Mouse (Mus musculus) yolk sac, embryonic 10.5 days (tissue): ENCODE measurements around the gene Figla.
A peak's percentile ranks its signal among the peaks of the same experiment; 100 is the strongest.
"Not testable (repeated sequence)": the region's sequence is repeated elsewhere in the genome, so short reads cannot be mapped to it uniquely, and the experiment has no call there.

Experiments
- DNase-seq: peaks from one replicate; pipeline ENCODE4 v3.0.0-alpha.2; 2017; ENCODE audit warnings: low spot score

Gene Figla

DNA sequence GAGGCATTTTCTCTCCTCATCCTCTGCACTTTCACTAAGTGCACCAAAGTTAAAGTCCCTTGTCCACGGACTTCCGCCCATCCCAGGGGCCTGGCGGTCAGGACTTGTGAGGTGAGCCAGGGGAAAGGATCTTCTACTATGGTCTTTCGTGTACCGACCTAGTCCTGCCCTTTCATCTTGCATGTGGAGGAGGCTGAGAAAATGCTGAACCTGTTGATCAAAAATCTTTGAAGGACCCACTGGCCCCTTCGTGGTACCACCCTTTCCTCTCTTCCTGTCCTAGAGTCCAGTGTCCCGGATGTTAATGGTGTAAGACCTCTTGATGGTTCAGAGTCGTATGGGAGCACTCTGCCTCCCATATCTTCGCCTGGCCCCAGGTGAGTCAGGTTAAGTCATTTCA, at the start of gene Figla:
Gene Figla, plus strand, starts transcription at position 301 of the 400 bp plus-strand sequence.
- DNase-seq: no peak

DNA sequence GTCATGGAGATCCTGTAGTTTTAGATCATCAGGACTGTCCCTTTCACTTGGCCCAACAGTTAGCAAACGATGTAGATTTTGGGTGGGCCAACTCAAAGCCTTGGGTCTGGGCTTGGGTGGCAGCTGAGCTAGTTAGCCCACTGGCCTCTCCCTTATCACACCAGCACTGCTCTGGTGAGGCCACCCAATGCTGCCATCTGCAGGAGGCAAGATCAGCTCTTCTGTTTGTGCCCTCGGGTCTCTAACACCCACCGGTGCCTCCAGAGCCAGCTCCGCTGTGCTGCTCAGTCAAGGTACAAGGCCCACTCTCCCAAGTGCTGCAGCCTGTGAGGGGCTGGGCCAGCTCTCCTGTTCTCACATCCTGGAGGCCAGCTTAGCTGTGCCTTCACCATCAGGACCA, 49.3 kb upstream of the Figla start:
- DNase-seq: no peak

DNA sequence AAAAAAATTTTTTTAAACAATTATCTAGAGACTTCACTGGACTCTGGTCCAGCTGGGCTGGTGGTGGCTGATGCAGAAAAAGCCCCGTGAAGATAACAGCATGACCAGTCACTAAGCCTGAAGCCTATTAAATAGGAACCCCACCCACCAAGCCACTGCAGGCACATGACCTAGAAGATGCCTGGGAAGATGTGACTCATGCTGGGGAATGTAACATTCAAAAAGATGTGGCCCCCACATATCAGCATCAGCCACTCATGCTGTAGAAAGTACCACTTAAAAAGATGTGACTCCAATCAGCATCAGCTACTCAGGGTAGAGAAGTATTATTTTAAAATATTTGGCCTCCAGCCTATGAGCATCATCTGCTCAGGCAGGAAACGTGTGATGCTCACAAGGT, 46.1 kb upstream of the Figla start:
- DNase-seq: no peak

GRCm38 (mm10) chr6:85972699-85973098, 43.3 kb upstream of the Figla start:
- no peak for DNase-seq

GRCm38 (mm10) chr6:85973336-85973735, 42.6 kb upstream of the Figla start:
- no peak for DNase-seq

DNA sequence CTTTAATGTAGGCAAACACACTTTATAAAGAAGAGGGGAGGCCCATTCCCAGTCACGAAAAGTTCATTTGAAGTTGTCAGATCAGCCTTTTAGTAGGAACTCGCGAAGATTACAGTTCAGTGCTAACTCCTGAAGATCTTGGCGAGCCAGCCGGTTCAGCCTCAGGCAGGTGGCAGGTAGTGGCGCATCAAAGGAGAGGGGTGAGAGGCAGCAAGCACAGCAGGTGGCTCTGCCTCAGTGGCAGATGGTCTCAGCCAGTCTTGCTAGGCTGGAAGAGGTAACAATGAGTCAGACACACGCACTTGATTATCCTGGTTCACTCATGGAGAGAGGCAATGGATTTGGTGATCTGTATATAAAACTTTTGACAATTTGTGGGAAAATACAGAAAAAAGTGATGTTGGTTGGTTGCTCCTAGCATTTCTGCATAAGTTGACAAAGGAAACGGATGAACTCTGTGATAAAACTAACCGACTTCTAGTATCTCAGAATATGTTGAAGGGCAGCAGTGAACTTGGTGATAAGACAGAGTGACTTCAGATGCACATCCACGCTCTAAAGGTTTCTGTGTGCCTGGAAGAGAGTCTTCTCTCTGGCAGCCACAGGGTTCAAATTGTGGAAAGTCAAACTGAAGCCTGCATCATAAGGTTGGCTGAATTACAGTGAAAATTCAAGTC, 40.9 kb upstream of the Figla start:
- no peak for DNase-seq

GRCm38 (mm10) chr6:85975761-85976160, 40.2 kb upstream of the Figla start:
- DNase-seq: no peak

DNA sequence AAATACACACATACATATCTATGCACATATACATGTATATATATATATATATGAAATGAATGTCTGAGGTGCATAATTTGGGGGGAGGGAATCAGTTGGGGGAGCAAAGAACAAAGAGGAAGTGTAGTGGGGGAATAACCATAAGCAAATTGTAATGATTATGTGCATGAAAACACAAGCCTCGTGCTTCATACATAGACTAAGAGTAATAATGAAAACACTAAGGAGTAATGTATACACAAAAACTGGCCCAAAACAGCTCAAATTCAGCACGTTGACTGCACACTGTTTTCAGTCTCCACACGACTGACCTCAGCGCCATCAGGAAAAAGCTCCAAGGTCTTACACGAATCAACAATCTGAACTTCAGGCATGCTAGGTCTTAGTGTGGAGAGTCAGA, 39.7 kb upstream of the Figla start:
- DNase-seq: no peak

GRCm38 (mm10) chr6:85978736-85979135, 37.2 kb upstream of the Figla start:
- DNase-seq: not testable (repeated sequence)

DNA sequence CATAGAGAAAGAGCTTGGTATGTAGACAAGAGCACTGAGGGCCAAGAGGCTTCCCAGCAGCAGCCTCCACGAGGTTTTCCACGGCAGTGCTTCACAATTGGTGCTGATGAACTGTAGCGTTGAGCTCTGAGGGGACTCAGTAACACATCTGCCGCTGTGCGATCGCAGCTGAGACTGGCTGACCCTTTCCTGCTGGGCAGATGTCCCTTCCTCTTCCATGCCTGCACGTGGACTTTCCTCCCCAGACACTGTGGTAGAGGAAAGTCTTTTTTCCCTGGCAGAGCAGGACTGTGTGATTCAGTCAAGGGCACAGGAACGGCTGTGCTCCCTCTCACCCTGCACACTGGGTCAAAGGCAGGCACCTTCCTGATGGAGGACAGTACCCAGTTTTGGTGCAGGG, 31.6 kb upstream of the Figla start:
- DNase-seq: no peak

DNA sequence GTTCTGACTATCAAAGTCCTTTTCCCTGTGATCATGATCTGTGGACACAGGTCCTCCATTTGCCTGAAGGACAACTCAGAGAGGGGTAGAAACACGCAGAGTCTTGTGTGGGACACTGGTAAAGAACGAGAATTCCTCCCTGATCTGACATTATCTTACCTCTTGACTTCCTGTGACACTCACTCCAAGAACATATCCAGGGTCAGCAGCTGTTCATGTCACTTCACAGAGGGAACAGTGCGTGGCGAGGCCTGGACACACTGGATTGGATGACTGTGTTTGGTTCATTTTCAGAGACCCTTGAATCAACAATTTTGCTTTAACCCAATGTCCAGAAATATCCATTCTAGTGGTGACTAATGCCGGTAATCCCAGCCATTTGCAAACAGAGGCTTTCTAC, 26.4 kb upstream of the Figla start:
- not testable (repeated sequence) for DNase-seq

DNA sequence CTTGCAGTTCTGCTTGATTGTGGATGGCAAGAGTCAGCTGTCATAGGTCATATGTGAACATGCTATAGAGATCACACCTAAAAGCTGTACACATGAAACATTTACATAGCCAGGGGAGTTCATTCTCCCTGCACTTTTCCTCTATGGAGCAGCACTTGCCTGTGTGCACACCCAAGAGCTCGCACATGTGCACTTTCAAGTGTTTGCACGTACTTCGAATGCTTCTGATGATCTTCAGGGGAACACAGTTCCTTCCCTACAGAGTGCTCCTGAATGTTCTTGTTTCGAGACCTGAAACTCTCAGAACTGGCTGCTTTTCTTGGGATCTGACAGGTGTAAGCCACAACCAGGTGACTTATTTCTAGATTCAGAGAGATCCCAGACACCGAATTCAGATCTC, 25.2 kb upstream of the Figla start:
- not testable (repeated sequence) for DNase-seq

- no peak for DNase-seq
Measured at GRCm38 (mm10) chr6:86003405-86003925, 12.5 kb upstream of the Figla start.

- DNase-seq: peak; percentile 81
Measured at GRCm38 (mm10) chr6:86004271-86005148, 11.5 kb upstream of the Figla start.

DNA sequence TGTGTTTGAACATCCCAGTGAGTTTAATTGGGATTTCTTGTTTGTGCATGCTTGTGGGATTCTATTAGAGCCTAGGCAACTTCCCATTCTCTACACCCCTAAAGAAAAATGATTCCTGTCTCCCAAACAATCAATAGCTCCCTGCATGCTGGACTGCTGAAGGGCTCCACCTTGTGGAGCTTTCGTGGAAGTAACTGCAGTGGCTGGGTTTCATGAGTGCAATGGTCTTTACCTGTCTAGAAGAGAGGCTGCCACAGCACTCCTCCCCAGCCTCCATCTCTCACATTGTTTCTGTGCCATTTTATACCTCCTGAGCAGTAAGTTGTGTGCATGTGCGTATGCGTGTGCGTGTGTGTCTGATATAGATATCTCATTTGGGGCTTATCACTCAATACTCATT, 6.0 kb upstream of the Figla start:
- peak; percentile 43 for DNase-seq

DNA sequence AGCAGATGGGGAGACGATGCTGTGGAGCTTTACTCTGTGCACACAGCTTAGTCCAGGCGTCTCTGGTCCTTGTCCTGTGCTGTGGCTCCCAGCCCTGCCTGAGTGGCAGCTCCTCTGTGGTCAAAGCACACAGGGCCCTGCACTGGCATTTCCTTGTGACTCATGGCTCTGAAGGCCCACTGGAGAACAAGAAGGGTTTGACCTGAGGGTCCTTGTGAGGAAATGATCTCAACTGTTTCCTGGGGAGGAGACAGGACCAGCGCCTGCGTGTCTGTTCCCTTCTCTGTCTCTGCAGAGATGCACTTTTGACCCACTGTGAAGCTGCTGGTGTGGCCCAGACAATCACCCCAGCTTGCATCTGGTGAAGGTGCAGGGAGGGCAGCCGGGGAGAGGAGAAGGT, 1.2 kb upstream of the Figla start:
- DNase-seq: not testable (repeated sequence)

DNA sequence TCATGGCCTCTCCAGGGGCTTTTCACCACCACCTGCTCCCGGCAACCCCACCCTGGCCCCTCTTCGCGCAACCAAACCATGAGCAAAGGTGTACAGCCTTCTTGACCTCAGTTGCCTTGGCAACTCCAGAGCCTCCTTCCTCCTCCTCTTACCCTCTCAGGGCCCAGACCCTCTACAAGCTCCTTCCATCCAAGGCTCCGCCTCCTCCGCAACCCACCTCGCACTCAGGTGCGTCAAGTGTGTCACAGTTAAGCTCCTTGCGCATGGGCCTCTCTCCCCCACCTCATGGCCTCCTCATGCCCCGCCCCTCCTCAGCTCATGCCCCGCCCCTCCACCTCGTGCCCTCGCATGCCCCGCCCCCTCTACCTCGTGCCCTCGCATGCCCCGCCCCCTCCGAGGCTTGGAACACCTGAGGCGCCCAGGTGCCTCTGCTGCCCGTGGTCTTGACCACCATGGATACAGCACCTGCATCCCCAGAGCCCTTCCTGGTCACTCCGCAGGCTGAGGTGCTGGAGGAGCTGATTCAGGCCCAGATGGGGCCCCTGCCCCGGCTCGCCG, 901 bp downstream of the Figla start:
- no peak for DNase-seq

DNA sequence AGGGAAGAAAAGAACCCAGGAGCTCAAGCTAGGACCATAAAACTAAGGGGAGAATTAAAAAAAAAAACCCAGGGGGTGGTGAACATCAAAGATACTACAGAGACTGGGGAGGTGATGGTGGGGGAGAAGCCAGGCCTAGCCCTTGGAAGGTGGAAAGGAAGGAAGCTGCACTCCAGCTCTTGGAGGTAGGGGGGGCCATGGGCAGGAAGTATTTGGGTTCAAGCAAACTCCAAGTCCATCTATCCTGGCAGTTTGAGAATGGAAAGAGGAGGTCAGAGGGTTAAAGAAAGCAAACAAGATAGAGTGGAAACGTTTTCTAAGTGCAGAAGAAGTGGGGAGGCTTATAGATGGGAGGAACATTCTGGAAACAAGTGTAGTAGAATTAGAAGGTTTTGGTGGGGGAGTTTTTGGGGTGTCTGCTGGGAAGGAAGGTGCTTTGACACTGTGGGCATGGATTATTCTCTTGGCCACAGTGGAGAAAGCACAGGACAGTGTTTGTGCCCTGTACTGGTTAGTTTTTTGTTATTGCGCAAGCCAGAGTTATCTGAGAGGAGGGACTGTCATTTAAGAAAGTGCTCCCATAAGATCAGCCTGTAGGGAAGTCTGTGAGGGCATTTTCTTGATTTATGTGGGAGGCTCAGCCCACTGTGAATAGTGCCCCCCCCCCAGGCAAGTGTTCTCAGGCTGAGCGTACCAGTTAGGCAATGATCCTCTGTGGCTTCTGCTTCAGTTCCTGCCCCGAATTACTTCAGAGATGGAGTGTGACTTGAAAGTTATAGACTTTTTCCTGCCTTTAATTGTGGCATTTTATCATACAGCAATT, 3.7 kb downstream of the Figla start:
- no peak for DNase-seq

DNA sequence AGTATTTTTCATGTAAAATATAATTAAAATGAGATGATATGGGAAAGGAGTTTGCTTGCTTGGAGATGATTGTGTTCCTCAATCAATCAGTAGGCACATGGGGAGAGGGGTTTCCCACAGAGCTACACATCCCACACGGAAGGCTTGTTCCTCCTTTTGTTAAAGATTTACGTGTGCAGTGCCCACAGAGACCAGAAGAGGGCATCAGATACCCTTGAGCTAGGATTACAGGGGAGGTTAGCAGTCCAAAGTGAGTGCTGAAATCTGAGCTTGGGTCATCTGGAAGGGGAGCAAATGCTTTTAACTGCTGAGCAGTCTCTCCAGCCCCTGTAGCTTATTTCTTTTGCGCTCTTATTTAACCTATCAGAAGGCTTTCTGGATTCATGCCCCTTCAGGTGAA, 5.0 kb downstream of the Figla start:
- no peak for DNase-seq

DNA sequence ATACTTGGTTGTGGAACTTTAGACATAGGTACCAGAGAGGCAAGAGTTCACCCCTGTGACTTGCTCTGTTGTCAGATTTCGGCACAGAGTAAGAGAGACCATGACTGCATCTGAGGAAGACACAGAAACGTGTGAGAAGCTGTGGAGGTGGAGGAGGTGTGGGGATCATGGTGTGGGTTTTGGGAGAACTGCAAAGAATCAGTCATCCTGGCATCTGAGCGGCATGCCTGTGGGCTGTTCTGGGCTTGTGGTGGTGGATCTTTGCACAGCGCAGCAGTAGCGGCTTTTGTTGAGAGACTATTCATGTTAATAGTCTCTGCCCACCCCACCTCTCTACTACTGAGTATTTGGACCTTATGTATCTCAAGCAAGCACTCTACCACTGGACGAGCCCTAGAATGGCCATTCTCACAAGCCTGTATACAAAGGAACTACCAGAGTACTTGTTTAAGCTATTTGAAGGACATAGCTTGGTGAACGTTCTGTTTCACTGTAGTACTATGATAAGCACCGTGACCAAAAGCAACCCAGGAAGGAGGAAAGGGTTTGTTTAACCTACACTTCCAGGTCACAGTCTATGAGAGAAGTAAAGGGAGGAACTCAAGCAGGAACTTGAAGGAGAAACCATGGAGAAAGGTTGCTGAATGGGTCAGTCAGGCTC, 10.8 kb downstream of the Figla start:
- DNase-seq: no peak

- DNase-seq: no peak
Measured at GRCm38 (mm10) chr6:86028150-86028549, 12.2 kb downstream of the Figla start.
